Mouse (Mus musculus) frontal cortex, postnatal 14 days (tissue): ENCODE data around the gene Dek.

Experiments used
- DNase-seq, 2 experiments: peaks; one replicate each; pipeline ENCODE4 v3.0.0; 2022; ENCODE audit warnings: low spot score in 2 of 2

Gene Dek

GRCm38 (mm10) chr13:47109239-47109638 lies 3.2 kb upstream of the Dek start:
- DNase-seq = no peak

- DNase-seq = no peak
Measured at GRCm38 (mm10) chr13:47106580-47106888, 533 bp upstream of the Dek start.

- DNase-seq = no peak
Measured at GRCm38 (mm10) chr13:47104856-47105541, 1.0 kb downstream of the Dek start.

GRCm38 (mm10) chr13:47104146-47104545 lies 1.9 kb downstream of the Dek start:
- DNase-seq = no peak

GRCm38 (mm10) chr13:47100587-47100986 lies 5.4 kb downstream of the Dek start:
- DNase-seq = no peak

GRCm38 (mm10) chr13:47099265-47099664 lies 6.7 kb downstream of the Dek start:
- no peak for DNase-seq

GRCm38 (mm10) chr13:47096591-47096990 lies 9.4 kb downstream of the Dek start:
- no peak for DNase-seq

GRCm38 (mm10) chr13:47093791-47094190 lies 12.2 kb downstream of the Dek start:
- no peak for DNase-seq

- no peak for DNase-seq
Measured at GRCm38 (mm10) chr13:47089271-47089670, 16.7 kb downstream of the Dek start.

- no peak for DNase-seq
Measured at GRCm38 (mm10) chr13:47088433-47088832, 17.6 kb downstream of the Dek start.

- DNase-seq = no peak
Measured at GRCm38 (mm10) chr13:47080905-47081505, 25.0 kb downstream of the Dek start.

- no peak for DNase-seq
Measured at GRCm38 (mm10) chr13:47078799-47079198, 27.2 kb downstream of the Dek start.

GRCm38 (mm10) chr13:47077367-47077766 lies 28.6 kb downstream of the Dek start:
- no peak for DNase-seq

GRCm38 (mm10) chr13:47076156-47076555 lies 29.8 kb downstream of the Dek start:
- DNase-seq = no peak

- no peak for DNase-seq
Measured at GRCm38 (mm10) chr13:47072484-47072883, 33.5 kb downstream of the Dek start.

- DNase-seq = no peak
Measured at GRCm38 (mm10) chr13:47071871-47072270, 34.1 kb downstream of the Dek start.

GRCm38 (mm10) chr13:47070329-47071080 lies 35.5 kb downstream of the Dek start:
- no peak for DNase-seq

GRCm38 (mm10) chr13:47067001-47067400 lies 39.0 kb downstream of the Dek start:
- DNase-seq = no peak

- DNase-seq = no peak
Measured at GRCm38 (mm10) chr13:47066516-47066915, 39.5 kb downstream of the Dek start.

- no peak for DNase-seq
Measured at GRCm38 (mm10) chr13:47063985-47064760, 41.8 kb downstream of the Dek start.

GRCm38 (mm10) chr13:47062756-47063155 lies 43.2 kb downstream of the Dek start:
- DNase-seq = no peak

- DNase-seq = no peak
Measured at GRCm38 (mm10) chr13:47056781-47057180, 49.2 kb downstream of the Dek start.
